Comparison of ENCODE assay signal across 13 mouse cellular contexts in the genomic region with DNA sequence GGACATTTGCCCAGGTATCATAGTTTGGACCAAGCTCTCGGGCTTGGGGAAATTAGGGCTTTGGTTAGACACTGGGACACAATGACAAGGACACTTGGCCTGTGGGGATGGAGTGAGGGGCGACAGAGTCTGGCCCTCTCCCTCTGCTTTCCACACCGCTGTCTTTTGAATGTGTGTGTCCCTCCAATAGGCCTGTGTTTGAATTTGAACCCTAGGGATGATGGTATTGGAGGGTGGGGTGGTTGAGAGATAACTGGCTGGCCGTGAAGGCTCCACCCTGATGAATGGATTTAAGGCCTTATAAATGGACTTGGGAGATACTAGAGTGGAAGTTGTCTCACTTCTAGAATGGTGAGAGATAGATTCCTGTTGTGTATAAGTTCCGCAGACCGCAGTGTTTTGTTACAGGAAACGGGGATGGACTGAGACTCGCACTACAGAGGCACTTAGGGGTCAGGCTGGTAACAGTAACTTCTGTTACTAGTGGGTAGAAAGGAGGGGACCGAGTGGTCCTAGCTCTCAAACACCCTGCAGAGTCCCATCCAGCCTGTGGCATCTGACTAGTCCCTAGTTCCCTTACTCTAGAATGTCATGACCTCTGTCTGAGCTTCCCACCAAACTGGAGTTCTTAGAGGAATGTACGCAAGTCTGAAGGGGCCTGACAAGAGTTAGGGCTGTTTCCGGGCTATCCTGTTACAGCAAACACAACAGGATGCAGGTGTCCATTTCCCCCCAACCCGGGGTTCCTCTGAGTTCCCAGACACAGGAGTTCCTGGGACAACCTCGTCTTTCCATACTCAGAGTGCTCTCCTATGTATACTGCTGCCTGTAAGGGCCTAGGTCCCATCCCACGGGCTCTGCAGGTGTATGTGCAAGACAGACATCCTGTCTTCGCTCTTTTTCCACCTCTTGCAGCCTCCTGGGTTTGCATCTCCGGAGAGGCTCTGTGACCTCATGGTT. TPM values are rescaled to one million over a fixed set of nuclear protein-coding genes. Genes with fewer than 3 reads are reported as not detected.
DNase-seq lines count a peak whose midpoint lies in the region; ATAC-seq lines count a peak whose summit lies in the region.
"Had no signal": no experiment of that assay in that cellular context is flagged by ENCODE, and none has a peak within 500 bp of the region (broad histone marks: within the 10 kb centered on the region; RNA-seq: fewer than 3 reads in every experiment).

No protein-coding gene starts in this region.

- 51% methylated on average over 16 of the region's 16 CpGs for WGBS in kidney, embryonic 15.5 days
- WGBS in limb, embryonic 11.5 days = 67% methylated on average over 16 of the region's 16 CpGs

- intact Hi-C loops in left cerebral cortex, postnatal 10 days (cut with DNase I) = no loop called here

- H3K4me3 ChIP-seq in kidney, embryonic 15.5 days (replicated peaks) = no peak overlapping the region
- no peak overlapping the region for H3K4me3 ChIP-seq in limb, embryonic 11.5 days (ENCODE audit: low read depth, low read length)
- H3K4me3 ChIP-seq: neural tube, embryonic 12.5 days had no signal

- DNase-seq in kidney, adult 18-20 months = no peak
- DNase-seq in CD4-positive helper T cell, adult 2 months (ENCODE audit: low read depth, low spot score) = peak; percentile 73
- DNase-seq in ES-CJ7 (ENCODE audit: low read depth, low spot score) = peak; percentile 49
- peak; percentile 44 for DNase-seq in limb, embryonic 11.5 days (ENCODE audit: low spot score)
- no peak for DNase-seq in layer of hippocampus, postnatal 25 days (ENCODE audit: extremely low spot score in 1 of 2, low spot score in 1 of 2)
- no peak for DNase-seq in gastrocnemius, postnatal 4 days (ENCODE audit: low spot score in 2 of 2)
- no peak for DNase-seq in left cerebral cortex, postnatal 10 days (ENCODE audit: extremely low spot score in 1 of 2, low spot score in 2 of 2)
- DNase-seq: kidney, adult 9 months; right cerebral cortex, postnatal 14 days had no signal

- H3K9ac ChIP-seq in kidney, embryonic 15.5 days = no peak overlapping the region
- H3K9ac ChIP-seq in limb, embryonic 11.5 days (ENCODE audit: low read length) = no peak overlapping the region
- H3K9ac ChIP-seq: neural tube, embryonic 12.5 days had no signal

- no peak for ATAC-seq in kidney, embryonic 15.5 days (replicated peaks; ENCODE audit: low FRiP score)
- no peak for ATAC-seq in limb, embryonic 11.5 days (ENCODE audit: insufficient number of reproducible peaks, low FRiP score, low TSS enrichment, low read depth)
- ATAC-seq: forebrain, embryonic 14.5 days had no signal

- H3K9me3 ChIP-seq in kidney, embryonic 15.5 days (replicated peaks) = no peaks in the 10 kb centered on the region
- no peaks in the 10 kb centered on the region for H3K9me3 ChIP-seq in limb, embryonic 11.5 days (ENCODE audit: control insufficient read depth, low read length)
- H3K9me3 ChIP-seq: neural tube, embryonic 12.5 days had no signal

- H3K4me2 ChIP-seq in kidney, embryonic 15.5 days = no peak overlapping the region
- H3K4me2 ChIP-seq in limb, embryonic 11.5 days (ENCODE audit: low read depth, severe bottlenecking) = no peak overlapping the region
- H3K4me2 ChIP-seq: neural tube, embryonic 12.5 days had no signal

- no peaks in the 10 kb centered on the region for H3K36me3 ChIP-seq in kidney, embryonic 15.5 days
- no peaks in the 10 kb centered on the region for H3K36me3 ChIP-seq in limb, embryonic 11.5 days (ENCODE audit: control insufficient read depth, insufficient read depth, low read length)
- H3K36me3 ChIP-seq: neural tube, embryonic 12.5 days had no signal

- H3K27ac ChIP-seq in kidney, embryonic 15.5 days = peak overlapping the region; percentile 64
- peak overlapping the region; percentile 22; the same call in 1 of the 2 replicates for H3K27ac ChIP-seq in limb, embryonic 11.5 days (replicated peaks; ENCODE audit: low read depth, low read length)
- H3K27ac ChIP-seq: neural tube, embryonic 12.5 days had no signal

- H3K4me1 ChIP-seq in kidney, embryonic 15.5 days = peaks cover 51% of the 10 kb centered on the region
- H3K4me1 ChIP-seq in limb, embryonic 11.5 days (ENCODE audit: control insufficient read depth, insufficient read depth, low read length) = peaks cover 42% of the 10 kb centered on the region

- H3K27me3 ChIP-seq in kidney, embryonic 15.5 days = no peaks in the 10 kb centered on the region
- H3K27me3 ChIP-seq in limb, embryonic 11.5 days (ENCODE audit: control insufficient read depth, insufficient read depth, low read length) = no peaks in the 10 kb centered on the region
- H3K27me3 ChIP-seq: neural tube, embryonic 12.5 days had no signal

RNA-seq across cellular contexts. Expression of a gene that starts 11.5 kb away (rescaled TPM):
- polyA plus RNA-seq in kidney, embryonic 15.5 days (2015; fragmentation: Nextera tagmentation; extraction: Ambion mirVana) = 0.17 and 0.18 TPM in 2 replicates
- polyA plus RNA-seq in limb, embryonic 11.5 days (2014; fragmentation: Nextera tagmentation; extraction: Ambion mirVana) = 1.0 and 1.3 TPM in 2 replicates
- total RNA-seq in layer of hippocampus, postnatal 25 days (2021) = not detected
- total RNA-seq in gastrocnemius, postnatal 4 days (2021) = under 1 TPM; 0.12 to 0.18 TPM
- not detected for total RNA-seq in left cerebral cortex, postnatal 10 days (2021)
- total RNA-seq: common myeloid progenitor, adult 5-6 weeks had no signal
- polyA plus RNA-seq: forebrain, embryonic 14.5 days had no signal

RNA-seq across cellular contexts. Expression of a gene that starts 54.3 kb away (rescaled TPM):
- 0.29 and 0.32 TPM in 2 replicates for polyA plus RNA-seq in kidney, embryonic 15.5 days (2015; fragmentation: Nextera tagmentation; extraction: Ambion mirVana)
- polyA plus RNA-seq in limb, embryonic 11.5 days (2014; fragmentation: Nextera tagmentation; extraction: Ambion mirVana) = 1.2 and 1.6 TPM in 2 replicates
- total RNA-seq in layer of hippocampus, postnatal 25 days (2021) = not detected
- total RNA-seq in gastrocnemius, postnatal 4 days (2021) = under 1 TPM in 1 of 2 experiments, not detected in 1; 0.13 TPM
- under 1 TPM in 1 of 2 experiments, not detected in 1; 0.51 TPM for total RNA-seq in left cerebral cortex, postnatal 10 days (2021)

Comparison
In these comparisons a context has a peak if more than half of its experiments do, and no peak if none do; other contexts are left out.
1. DNase-seq: peak in CD4-positive helper T cell, adult 2 months (single experiment), ES-CJ7 (single experiment) and limb, embryonic 11.5 days (single experiment); none in kidney, adult 18-20 months (single experiment), layer of hippocampus, postnatal 25 days (0 of 2), gastrocnemius, postnatal 4 days (0 of 2) and left cerebral cortex, postnatal 10 days (0 of 2).